Mouse (Mus musculus): ENCODE measurements around the gene Aim2. TPM values are rescaled to one million over a fixed set of nuclear protein-coding genes. Genes with fewer than 3 reads are reported as not detected.

Aim2 gene
- polyA plus RNA-seq, 1 experiment from 2014 or later = 1.4 TPM

DNA sequence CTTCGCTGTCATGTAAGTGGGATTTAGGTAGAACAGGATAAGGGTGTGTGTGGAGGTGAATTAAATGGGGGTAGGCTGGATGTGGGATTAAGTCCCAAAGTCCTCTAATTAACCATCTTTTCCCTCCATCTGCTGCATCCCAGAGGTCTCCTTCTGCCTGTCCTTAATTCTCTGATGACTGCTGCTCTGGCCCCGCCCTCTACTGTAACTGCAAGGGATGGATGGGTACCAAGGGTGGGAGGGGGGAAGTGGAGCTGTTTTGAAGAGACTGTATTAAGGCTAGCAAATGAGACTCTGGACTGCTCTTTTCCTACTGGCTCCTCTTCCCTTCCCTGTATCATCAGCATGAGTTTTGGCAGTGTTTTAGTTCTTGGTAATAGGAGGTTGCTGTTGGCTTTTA lies 18.9 kb downstream of the Aim2 start:
- WGBS = 84% methylated on average over 2 of the region's 2 CpGs
- Histone ChIP-seq H3K27ac (no peak overlapping the region), H3K9ac (no peak overlapping the region), H3K36me3 (replicated peaks; ENCODE audit: control insufficient read depth, insufficient read depth) (no peaks in the 10 kb centered on the region), H3K4me3 (replicated peaks; ENCODE audit: low read length) (no peak overlapping the region), H3K4me2 (replicated peaks) (no peak overlapping the region), H3K9me3 (ENCODE audit: control insufficient read depth, low read length) (no peaks in the 10 kb centered on the region), H3K4me1 (replicated peaks; ENCODE audit: control insufficient read depth, insufficient read depth, low read length) (peaks cover 25% of the 10 kb centered on the region), H3K27me3 (ENCODE audit: control insufficient read depth, insufficient read depth, low read length) (no peaks in the 10 kb centered on the region)
- no peak for ATAC-seq (ENCODE audit: low FRiP score)
- DNase-seq (ENCODE audit: low spot score) = no peak

DNA sequence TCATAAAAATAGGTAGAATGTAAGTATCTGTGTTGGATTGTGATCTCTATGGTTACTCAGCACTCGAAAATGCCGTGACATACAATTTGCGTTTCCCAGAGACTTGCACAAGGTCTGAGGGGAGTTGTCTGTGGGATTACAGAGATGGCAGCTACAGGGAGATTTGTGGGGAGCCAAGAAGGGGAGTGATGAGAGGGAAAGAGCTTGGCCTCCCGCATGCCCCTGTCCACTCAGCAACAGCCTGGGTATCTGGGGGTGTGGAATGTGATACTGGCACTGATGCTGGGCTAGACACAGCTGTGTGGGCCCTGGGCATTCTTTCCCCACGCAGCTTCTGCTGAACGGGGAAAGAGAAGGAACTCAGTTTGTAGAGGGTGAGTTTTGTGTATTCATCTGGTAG lies 19.8 kb downstream of the Aim2 start:
- H3K9ac ChIP-seq = no peak overlapping the region
- no peaks in the 10 kb centered on the region for H3K27me3 ChIP-seq (ENCODE audit: control insufficient read depth, insufficient read depth, low read length)
- H3K4me1 ChIP-seq (replicated peaks; ENCODE audit: control insufficient read depth, insufficient read depth, low read length) = peaks cover 17% of the 10 kb centered on the region
- ATAC-seq (ENCODE audit: low FRiP score) (no peak), DNase-seq (ENCODE audit: low spot score) (no peak)
- no peak overlapping the region for H3K4me2 ChIP-seq (replicated peaks)
- H3K36me3 ChIP-seq (replicated peaks; ENCODE audit: control insufficient read depth, insufficient read depth) = no peaks in the 10 kb centered on the region
- H3K9me3 ChIP-seq (ENCODE audit: control insufficient read depth, low read length) = no peaks in the 10 kb centered on the region
- 60% methylated on average over 6 of the region's 6 CpGs for WGBS
- no peak overlapping the region for H3K27ac ChIP-seq
- no peak overlapping the region for H3K4me3 ChIP-seq (replicated peaks; ENCODE audit: low read length)

DNA sequence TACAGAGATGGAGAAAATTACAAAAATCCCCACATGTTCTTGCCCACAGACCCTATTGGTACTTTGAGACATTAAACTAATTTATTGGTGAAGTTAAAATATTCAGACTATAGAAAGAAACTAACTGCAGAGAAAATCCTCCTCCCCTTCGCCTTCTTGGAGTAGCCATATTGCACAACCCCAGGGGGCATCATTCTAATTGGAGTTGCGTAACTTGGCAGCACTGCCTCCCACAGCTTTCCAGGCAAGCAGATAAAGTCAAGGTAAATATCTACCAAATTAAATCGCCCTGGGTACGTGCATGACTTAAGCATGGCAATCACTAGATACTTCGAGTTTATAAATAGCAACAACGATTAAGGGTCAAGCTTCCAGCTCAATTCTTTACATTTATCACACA lies 20.9 kb downstream of the Aim2 start:
- peaks cover 14% of the 10 kb centered on the region for H3K4me1 ChIP-seq (replicated peaks; ENCODE audit: control insufficient read depth, insufficient read depth, low read length)
- no peak overlapping the region for H3K4me2 ChIP-seq (replicated peaks)
- no peaks in the 10 kb centered on the region for H3K9me3 ChIP-seq (ENCODE audit: control insufficient read depth, low read length)
- H3K4me3 ChIP-seq (replicated peaks; ENCODE audit: low read length) = no peak overlapping the region
- DNase-seq (ENCODE audit: low spot score) (no peak), ATAC-seq (ENCODE audit: low FRiP score) (no peak)
- no peak overlapping the region for H3K9ac ChIP-seq
- H3K27me3 ChIP-seq (ENCODE audit: control insufficient read depth, insufficient read depth, low read length) = no peaks in the 10 kb centered on the region
- no peaks in the 10 kb centered on the region for H3K36me3 ChIP-seq (replicated peaks; ENCODE audit: control insufficient read depth, insufficient read depth)
- WGBS = 70% methylated on average over 6 of the region's 6 CpGs
- H3K27ac ChIP-seq = no peak overlapping the region

DNA sequence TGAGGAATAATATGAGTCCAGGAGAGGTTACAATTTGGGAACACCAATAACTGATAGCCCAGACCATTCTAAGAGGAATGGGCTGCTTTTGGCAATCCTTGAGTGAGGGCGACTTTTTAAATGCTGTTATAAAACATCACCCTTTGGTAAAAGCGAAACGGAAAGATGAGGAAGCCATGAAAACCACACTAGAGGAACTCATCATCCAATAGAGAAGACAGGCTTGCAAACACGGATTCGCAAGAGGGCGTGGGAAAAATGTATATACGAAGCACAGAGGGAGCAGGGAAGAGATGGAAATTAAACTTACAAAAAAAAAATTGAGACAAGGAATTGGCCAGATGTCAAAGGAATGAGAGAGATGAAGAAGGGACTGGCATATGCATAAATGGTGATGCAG lies 23.3 kb downstream of the Aim2 start:
- Histone ChIP-seq H3K27ac (no peak overlapping the region), H3K27me3 (ENCODE audit: control insufficient read depth, insufficient read depth, low read length) (no peaks in the 10 kb centered on the region), H3K4me3 (replicated peaks; ENCODE audit: low read length) (no peak overlapping the region), H3K9me3 (ENCODE audit: control insufficient read depth, low read length) (no peaks in the 10 kb centered on the region), H3K9ac (no peak overlapping the region), H3K4me2 (replicated peaks) (no peak overlapping the region), H3K36me3 (replicated peaks; ENCODE audit: control insufficient read depth, insufficient read depth) (no peaks in the 10 kb centered on the region), H3K4me1 (replicated peaks; ENCODE audit: control insufficient read depth, insufficient read depth, low read length) (peaks cover 7% of the 10 kb centered on the region; the same call in 1 of the 2 replicates)
- ATAC-seq (ENCODE audit: low FRiP score) = no peak
- 86% methylated on average over 7 of the region's 7 CpGs for WGBS
- DNase-seq (ENCODE audit: low spot score) = no peak

DNA sequence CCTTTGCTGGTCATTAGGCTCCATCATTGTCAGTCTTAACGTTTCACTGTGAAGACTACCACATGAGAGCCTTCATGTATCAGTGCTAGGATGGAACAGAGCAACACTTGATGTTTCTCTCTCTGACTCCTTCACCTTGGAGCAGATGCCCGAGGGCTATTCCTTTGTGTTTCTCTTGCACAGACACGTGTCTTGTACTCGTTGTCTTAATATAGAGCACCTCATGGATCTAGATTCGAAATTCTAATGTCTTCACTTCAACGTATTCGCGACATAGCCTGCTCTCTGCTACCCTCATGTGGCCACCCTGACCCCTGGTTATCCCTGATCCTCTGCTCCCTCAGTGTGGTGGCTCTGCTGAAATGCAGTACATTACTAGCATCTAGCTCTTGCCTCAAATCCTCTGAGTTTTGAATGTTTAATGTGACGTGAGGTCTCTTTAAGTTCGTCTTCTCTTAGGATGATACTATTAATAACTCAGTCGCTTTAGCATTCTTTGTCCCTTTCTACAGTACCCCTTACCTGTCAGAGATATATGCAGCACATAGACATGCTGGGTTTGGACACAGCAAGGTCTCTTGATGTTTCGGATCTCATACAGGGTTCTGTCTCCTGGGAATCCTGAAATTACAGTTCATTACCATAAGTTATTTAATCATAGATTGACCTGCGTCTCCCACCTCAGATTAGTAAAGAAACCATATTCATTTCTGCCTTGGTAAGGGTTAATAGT lies 26.9 kb downstream of the Aim2 start:
- peak overlapping the region; percentile 13; the same call in 1 of the 2 replicates for H3K4me2 ChIP-seq (replicated peaks)
- no peak overlapping the region for H3K27ac ChIP-seq
- no peaks in the 10 kb centered on the region for H3K36me3 ChIP-seq (replicated peaks; ENCODE audit: control insufficient read depth, insufficient read depth)
- 29% methylated on average over 13 of the region's 13 CpGs for WGBS
- no peaks in the 10 kb centered on the region for H3K9me3 ChIP-seq (ENCODE audit: control insufficient read depth, low read length)
- no peaks in the 10 kb centered on the region for H3K27me3 ChIP-seq (ENCODE audit: control insufficient read depth, insufficient read depth, low read length)
- ATAC-seq (ENCODE audit: low FRiP score) (peak; percentile 89), DNase-seq (ENCODE audit: low spot score) (peak; percentile 80)
- no peaks in the 10 kb centered on the region for H3K4me1 ChIP-seq (replicated peaks; ENCODE audit: control insufficient read depth, insufficient read depth, low read length)
- no peak overlapping the region for H3K4me3 ChIP-seq (replicated peaks; ENCODE audit: low read length)
- no peak overlapping the region for H3K9ac ChIP-seq

DNA sequence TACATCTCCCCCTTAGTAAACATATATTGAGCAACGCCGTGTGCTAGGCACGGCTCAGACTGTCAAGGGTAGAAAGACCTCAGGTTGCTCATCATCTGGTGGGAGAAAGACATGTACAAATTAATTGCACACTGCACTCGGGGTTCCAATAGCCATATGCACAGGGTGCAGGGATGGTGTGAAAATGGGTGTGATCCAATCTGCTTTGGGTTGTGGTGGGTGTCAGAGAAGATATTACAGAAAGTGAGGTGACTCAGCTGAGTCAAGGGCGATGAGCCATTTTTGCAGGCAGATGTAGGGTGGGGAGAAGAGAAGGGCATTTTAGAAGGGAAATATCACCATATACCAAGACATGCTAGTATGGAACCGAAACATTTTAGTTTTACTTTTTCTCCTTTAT lies 30.8 kb downstream of the Aim2 start:
- no peaks in the 10 kb centered on the region for H3K27me3 ChIP-seq (ENCODE audit: control insufficient read depth, insufficient read depth, low read length)
- ATAC-seq (ENCODE audit: low FRiP score) (no peak), DNase-seq (ENCODE audit: low spot score) (no peak)
- H3K27ac ChIP-seq = no peak overlapping the region
- H3K9me3 ChIP-seq (ENCODE audit: control insufficient read depth, low read length) = no peaks in the 10 kb centered on the region
- no peak overlapping the region for H3K4me2 ChIP-seq (replicated peaks)
- no peaks in the 10 kb centered on the region for H3K36me3 ChIP-seq (replicated peaks; ENCODE audit: control insufficient read depth, insufficient read depth)
- no peak overlapping the region for H3K4me3 ChIP-seq (replicated peaks; ENCODE audit: low read length)
- no peak overlapping the region for H3K9ac ChIP-seq
- 92% methylated on average over 6 of the region's 6 CpGs for WGBS
- no peaks in the 10 kb centered on the region for H3K4me1 ChIP-seq (replicated peaks; ENCODE audit: control insufficient read depth, insufficient read depth, low read length)

DNA sequence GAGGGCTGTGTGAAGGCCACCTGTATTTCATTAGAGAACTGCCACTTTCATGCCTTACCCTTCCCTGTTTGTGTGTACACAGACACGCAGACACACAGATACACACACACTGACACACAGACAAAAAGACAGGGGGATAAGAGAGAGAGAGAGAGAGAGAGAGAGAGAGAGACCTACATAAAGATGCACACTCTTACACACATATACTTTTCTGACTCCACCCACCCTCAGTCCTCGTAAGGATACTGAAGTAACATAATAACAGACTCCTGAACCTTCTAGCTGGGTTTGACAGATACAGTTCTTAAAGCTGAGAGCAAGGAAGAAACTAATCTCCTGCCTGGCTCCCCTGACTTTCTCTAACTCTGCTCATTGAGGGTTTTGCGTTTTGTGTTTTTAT lies 38.8 kb downstream of the Aim2 start:
- DNase-seq (ENCODE audit: low spot score) = no peak
- Histone ChIP-seq H3K27ac (peak overlapping the region; percentile 94), H3K9ac (peak overlapping the region; percentile 57), H3K4me3 (replicated peaks; ENCODE audit: low read length) (peak overlapping the region; percentile 34), H3K27me3 (ENCODE audit: control insufficient read depth, insufficient read depth, low read length) (no peaks in the 10 kb centered on the region), H3K36me3 (replicated peaks; ENCODE audit: control insufficient read depth, insufficient read depth) (no peaks in the 10 kb centered on the region), H3K9me3 (ENCODE audit: control insufficient read depth, low read length) (no peaks in the 10 kb centered on the region), H3K4me1 (replicated peaks; ENCODE audit: control insufficient read depth, insufficient read depth, low read length) (peaks cover 10% of the 10 kb centered on the region; the same call in 1 of the 2 replicates), H3K4me2 (replicated peaks) (peak overlapping the region; percentile 48)
- WGBS = 12% methylated on average over 3 of the region's 3 CpGs
- ATAC-seq (ENCODE audit: low FRiP score) = peak; percentile 55

DNA sequence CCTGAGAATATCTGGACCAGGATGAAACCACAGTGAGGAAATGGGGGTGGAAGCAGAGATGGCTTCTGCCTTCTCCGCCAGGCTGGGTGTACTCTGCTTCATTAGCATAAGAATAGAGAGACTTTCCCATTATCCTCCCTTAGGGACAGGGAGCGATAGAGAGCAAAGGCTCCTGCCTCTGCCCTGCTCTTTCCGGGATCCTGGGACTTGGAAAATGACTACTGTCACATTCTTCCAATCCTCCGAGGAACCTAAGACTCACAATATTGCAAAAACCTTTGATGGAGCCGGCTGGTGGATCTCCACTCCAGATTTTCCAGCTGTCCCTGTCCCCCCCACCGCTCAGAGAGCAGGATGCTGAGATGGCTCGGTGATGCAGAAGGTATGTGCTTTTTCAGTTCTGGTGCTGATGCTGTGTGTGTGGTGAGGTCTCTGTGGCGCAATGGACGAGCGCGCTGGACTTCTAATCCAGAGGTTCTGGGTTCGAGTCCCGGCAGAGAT lies 39.3 kb downstream of the Aim2 start:
- no peaks in the 10 kb centered on the region for H3K36me3 ChIP-seq (replicated peaks; ENCODE audit: control insufficient read depth, insufficient read depth)
- H3K4me3 ChIP-seq (replicated peaks; ENCODE audit: low read length) = peak overlapping the region; percentile 34
- H3K9ac ChIP-seq = peak overlapping the region; percentile 57
- peaks cover 10% of the 10 kb centered on the region; the same call in 1 of the 2 replicates for H3K4me1 ChIP-seq (replicated peaks; ENCODE audit: control insufficient read depth, insufficient read depth, low read length)
- DNase-seq (ENCODE audit: low spot score) = peak; percentile 97
- peak overlapping the region; percentile 94 for H3K27ac ChIP-seq
- no peaks in the 10 kb centered on the region for H3K9me3 ChIP-seq (ENCODE audit: control insufficient read depth, low read length)
- no peaks in the 10 kb centered on the region for H3K27me3 ChIP-seq (ENCODE audit: control insufficient read depth, insufficient read depth, low read length)
- peak; percentile 97 for ATAC-seq (ENCODE audit: low FRiP score)
- WGBS = 1% methylated on average over 13 of the region's 13 CpGs
- H3K4me2 ChIP-seq (replicated peaks) = peak overlapping the region; percentile 48

DNA sequence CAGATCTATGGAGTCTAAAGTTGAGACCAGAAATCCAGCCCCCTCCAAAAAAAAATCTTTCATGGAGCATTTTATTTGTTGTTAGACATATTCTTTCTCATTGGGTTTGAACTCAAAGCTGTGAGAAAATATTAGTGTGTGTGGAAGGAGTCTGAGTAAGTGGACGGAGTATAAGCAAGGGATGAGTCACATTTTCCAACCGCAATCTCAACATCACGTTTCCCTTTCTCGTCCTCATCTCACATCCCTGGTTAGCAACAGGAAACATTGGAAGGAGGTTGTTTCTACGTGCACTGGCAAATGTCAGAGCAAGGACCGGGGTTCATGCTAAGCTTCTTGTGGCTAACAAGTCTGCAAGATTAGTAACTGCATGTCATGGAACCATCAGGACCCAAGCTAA lies 41.1 kb downstream of the Aim2 start:
- no peaks in the 10 kb centered on the region for H3K9me3 ChIP-seq (ENCODE audit: control insufficient read depth, low read length)
- H3K4me2 ChIP-seq (replicated peaks) = no peak overlapping the region
- ATAC-seq (ENCODE audit: low FRiP score) (no peak), DNase-seq (ENCODE audit: low spot score) (no peak)
- H3K27ac ChIP-seq = no peak overlapping the region
- WGBS = 91% methylated on average over 6 of the region's 6 CpGs
- H3K27me3 ChIP-seq (ENCODE audit: control insufficient read depth, insufficient read depth, low read length) = no peaks in the 10 kb centered on the region
- H3K36me3 ChIP-seq (replicated peaks; ENCODE audit: control insufficient read depth, insufficient read depth) = no peaks in the 10 kb centered on the region
- no peak overlapping the region for H3K9ac ChIP-seq
- peaks cover 10% of the 10 kb centered on the region; the same call in 1 of the 2 replicates for H3K4me1 ChIP-seq (replicated peaks; ENCODE audit: control insufficient read depth, insufficient read depth, low read length)
- no peak overlapping the region for H3K4me3 ChIP-seq (replicated peaks; ENCODE audit: low read length)

Measured in hindbrain, embryonic 14.5 days (tissue).